Mouse (Mus musculus): ENCODE data around the gene Lrp1.

Gene Lrp1

DNA sequence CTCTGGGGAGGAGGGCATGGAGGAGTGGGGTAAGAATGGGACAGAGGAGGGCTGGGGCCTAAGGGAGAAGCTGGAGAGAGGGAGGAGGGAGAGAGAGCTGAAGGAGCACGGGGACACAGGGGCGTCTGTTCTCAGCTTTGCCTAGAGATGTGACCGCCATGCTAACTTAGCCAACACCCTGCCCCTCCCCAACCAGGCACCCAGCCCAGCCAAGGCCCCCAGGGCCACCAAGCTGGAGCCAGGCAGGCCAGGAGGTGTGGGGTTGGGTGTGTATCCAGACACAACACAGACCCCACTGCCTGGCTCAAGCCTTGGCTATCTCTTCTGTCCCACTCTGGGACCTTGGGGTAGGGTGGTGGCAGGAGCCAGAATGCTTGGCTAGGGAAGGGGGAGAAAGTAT, 5.4 kb downstream of the Lrp1 start:
- peak in 1 of 2 experiments; percentile 67 for DNase-seq (ENCODE audit: low spot score in 2 of 2)

- no peak for DNase-seq (ENCODE audit: low spot score in 2 of 2)
Measured at GRCm38 (mm10) chr10:127615034-127615374, 5.9 kb downstream of the Lrp1 start.

DNA sequence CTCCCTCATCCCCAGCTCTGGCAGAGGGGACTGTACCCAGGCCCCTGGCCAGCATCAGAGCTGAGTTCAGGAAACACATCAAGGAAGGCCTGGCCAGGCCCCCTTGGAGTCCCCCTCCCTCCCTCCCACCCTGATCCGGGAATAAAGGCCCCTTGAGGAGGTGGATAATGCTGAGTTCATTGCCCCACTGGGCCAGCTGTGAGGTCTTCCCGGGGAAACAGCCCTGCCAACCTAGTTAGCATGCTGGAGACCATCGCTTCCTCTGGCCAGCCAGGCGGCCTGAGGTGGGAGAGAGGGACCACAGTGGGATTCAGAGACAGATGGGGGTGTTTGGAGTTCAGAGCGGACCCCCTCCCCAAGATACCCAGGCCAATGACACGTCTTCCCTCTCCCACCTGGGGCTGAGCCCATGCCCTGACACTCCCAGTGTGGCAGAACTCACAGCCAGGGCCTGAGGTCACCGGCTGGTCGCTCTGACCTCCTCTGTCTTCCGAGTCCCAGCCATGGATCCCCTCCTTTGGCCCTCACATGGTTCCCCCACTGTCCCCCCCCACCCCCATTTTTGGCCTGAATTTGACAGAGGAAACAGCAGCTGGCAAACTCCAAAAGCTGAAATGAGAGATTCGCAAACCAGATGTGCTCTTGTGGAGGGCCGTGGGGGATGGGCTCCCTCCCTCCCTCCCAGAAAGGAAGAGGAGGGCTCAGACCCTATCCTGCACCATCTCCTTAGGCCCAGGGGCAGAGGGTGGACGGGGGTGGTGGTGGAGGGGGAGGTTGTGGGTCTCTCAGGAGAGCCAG, 6.5 kb downstream of the Lrp1 start:
- DNase-seq (ENCODE audit: low spot score in 2 of 2), result no peak

- DNase-seq (ENCODE audit: low spot score in 2 of 2), result no peak
Measured at GRCm38 (mm10) chr10:127612079-127612775, 8.7 kb downstream of the Lrp1 start.

DNA sequence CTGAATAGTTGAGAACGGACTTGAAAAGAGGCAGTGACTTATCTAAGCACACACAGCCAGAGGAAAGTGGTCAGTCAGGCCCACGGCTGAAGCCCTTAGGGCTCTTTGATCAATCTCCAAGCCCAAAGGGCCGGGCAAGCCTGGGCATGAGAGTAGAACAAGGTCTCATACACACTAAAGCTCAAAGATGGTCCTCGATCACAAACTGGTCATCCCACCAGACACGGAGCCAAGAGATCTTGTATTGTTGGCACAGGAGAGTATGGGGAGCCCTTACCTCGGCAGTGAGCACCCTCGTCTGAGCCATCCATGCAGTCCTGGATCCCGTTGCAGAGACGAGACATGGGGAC, 10.9 kb downstream of the Lrp1 start:
- no peak for DNase-seq (ENCODE audit: low spot score in 2 of 2)

DNA sequence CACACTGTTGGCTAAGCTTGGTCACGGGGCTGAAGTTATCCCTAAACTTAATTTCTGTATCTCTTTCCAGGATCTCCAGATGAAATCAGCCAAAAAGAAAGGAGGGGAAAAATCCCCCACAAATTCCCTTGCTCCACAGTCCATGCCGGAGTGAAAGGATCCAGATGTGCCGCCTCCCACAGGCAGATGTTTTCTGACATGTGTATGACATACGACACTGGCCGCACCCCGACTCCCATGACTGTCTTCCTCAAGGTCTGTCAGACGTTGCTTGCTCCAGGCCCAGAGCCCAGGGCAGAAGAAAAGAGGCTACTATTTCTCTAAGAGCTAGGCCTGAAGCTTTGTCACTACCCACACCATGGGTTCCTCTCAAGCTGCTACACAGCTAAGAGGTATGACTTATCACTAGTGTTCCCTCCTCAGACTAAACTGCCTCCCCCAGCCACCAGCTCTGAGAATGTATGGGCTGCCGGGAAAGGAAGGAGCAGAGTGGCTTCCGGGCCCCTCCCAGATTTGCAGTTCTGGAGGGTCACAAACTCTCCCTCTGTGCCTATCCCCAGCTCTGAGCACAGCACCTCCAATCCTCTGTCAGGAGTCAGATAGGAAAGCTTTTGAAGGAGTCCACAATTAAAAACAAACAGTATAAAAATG, 11.4 kb downstream of the Lrp1 start:
- no peak for DNase-seq (ENCODE audit: low spot score in 2 of 2)

- DNase-seq (ENCODE audit: low spot score in 2 of 2), result no peak
Measured at GRCm38 (mm10) chr10:127607059-127607458, 13.9 kb downstream of the Lrp1 start.

- DNase-seq (ENCODE audit: low spot score in 2 of 2), result no peak
Measured at GRCm38 (mm10) chr10:127605756-127606155, 15.2 kb downstream of the Lrp1 start.

DNA sequence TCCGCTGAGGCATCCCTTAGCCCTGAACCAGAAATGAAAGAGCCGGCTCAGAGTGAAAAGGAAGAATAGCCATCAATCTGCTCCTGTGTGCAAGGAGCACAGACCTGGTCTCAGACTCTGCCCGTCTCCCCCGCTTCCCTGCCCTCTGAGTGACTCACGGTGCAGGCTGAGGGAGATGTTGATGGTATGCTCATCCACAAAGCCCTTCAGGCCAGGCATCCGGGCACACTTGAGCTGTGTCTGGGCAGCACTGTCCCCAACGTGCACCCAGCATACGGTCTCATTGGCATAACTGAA, 15.7 kb downstream of the Lrp1 start:
- DNase-seq (ENCODE audit: low spot score in 2 of 2), result no peak

DNA sequence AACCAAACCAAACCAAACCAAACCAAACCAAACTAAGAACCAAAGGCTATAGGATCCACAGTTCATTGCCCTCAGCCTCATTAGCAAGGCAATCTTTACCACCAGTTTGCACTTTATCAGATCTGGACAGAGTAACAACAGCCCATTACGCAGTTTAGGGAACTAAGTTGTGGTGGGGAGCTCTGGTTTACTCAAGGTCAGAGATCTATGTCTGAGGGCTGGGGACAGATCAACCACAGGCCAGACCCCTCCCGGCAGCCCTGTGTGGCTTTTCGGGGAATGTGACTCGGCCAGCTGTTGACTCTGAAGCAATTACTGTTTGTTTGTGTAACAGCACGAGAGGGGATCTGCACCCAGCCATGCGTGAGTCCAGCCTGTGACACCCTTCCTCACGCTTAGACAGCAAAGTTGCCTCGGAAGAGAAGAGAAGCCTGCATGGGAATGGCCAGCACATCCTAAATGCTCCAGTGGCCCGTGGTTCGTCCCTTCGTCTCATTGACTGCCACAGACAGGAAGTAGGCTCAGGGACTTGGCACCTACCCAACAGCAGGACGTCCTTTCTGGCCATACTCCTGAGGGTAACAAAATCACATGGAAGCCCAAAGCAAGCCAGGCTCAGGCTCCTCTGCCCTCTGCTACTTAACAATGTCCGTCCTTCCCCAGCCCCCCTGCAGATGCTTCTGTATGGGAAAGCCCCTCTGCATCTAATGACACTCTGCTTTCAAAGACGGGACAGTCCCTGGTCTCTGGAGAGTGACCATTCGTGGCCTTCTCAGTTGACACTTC, 16.3 kb downstream of the Lrp1 start:
- DNase-seq (ENCODE audit: low spot score in 2 of 2), result peak in 1 of 2 experiments; percentile 64

GRCm38 (mm10) chr10:127603437-127604371, 17.2 kb downstream of the Lrp1 start:
- no peak for DNase-seq (ENCODE audit: low spot score in 2 of 2)

DNA sequence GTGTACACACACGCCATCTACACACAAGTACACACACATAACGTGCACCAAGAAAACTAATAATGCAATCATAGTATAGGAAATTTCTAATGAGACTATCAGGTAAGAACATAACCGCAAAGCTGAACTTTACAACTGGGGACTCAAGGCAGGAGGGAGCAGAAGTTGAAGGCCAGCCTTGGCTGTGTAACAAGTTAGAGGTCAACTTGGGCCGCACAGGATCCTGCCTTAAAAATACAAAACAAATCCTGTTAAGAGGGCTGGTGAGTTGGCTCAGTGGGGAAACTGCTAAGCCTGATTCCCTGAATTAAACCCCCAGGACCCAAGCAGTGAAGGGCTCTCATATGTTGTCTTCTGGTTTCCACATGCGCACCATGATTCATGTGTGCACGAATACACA, 18.8 kb downstream of the Lrp1 start:
- DNase-seq (ENCODE audit: low spot score in 2 of 2), result no peak

GRCm38 (mm10) chr10:127599779-127600541, 21.0 kb downstream of the Lrp1 start:
- DNase-seq (ENCODE audit: low spot score in 2 of 2), result peak in 1 of 2 experiments; percentile 82

DNA sequence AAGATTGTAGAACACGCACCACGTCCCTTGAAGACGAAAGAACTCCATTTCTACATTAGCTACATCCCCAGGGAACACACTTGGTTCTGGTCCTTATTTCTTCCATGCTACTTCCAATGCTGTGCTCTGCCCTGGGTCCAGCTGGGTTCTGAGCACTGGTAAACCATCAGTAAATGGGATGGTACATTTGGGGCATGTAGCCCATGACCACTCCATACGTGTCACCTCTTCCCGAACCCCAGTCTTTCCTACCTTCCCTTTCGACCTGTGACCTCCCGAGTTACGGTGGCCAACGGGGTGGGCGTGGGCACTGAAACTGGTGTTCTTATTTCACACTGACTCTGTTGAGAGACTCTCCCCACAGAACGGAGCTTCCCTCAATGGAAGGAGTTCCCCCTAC, 21.7 kb downstream of the Lrp1 start:
- no peak for DNase-seq (ENCODE audit: low spot score in 2 of 2)

DNA sequence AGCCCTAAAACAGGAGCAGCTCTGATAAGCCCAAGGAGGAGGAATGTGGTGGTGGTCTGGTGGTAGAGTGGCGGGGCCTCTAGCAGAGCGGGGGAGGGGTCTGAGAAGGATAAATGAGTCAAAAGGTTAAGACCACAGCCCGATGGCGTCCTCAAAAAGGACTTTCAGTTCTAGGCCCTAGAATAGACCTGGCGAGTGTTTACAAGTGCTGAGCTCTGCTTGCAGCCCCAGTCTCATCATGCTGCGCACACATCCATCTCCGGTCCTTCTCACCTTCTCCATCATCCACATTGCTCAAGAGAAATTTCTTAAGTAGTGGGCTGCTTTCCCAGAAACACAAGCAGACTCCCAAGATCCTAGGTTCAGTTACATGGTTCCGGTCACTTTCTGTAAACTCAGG, 22.3 kb downstream of the Lrp1 start:
- DNase-seq (ENCODE audit: low spot score in 2 of 2), result no peak

GRCm38 (mm10) chr10:127597311-127597901, 23.5 kb downstream of the Lrp1 start:
- peak in 1 of 2 experiments; percentile 57 for DNase-seq (ENCODE audit: low spot score in 2 of 2)

- peak in 1 of 2 experiments; percentile 51 for DNase-seq (ENCODE audit: low spot score in 2 of 2)
Measured at GRCm38 (mm10) chr10:127596321-127596941, 24.5 kb downstream of the Lrp1 start.

- no peak for DNase-seq (ENCODE audit: low spot score in 2 of 2)
Measured at GRCm38 (mm10) chr10:127594930-127595715, 25.8 kb downstream of the Lrp1 start.

DNA sequence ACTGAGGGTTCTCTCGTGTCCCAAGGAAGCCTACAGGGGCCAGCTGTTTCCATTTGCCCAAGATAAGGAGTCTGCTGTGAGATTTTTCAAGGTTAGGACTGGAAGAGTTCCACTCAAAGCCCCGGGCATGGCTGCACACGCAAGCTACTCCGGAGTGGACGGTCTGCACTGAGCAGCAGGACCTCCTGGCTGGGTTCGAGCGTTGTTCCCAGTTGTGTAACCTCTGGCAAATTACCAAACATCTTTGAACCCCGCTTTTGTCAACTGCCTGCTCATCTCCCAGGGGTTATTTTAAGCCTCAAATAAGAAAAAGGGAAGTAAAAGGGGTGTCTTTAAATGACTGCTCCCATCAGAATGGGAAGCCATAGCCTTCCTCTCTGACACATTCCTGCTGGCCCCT, 26.5 kb downstream of the Lrp1 start:
- DNase-seq (ENCODE audit: low spot score in 2 of 2), result no peak

Measured in urinary bladder, postnatal 36 days (tissue).